ENCODE assay signal across 8 mouse cellular contexts in genomic region chr14:33933778-33934317, GRCm38 (mm10). TPM values are rescaled to one million over a fixed set of nuclear protein-coding genes. Genes with fewer than 3 reads are reported as not detected.
DNase-seq lines count a peak whose midpoint lies in the region; ATAC-seq lines count a peak whose summit lies in the region.

No protein-coding gene starts in this region.

- H3K4me1 ChIP-seq in midbrain, embryonic 13.5 days (replicated peaks), result no peaks in the 10 kb centered on the region

- 47% methylated on average over 5 of the region's 5 CpGs for WGBS in midbrain, embryonic 13.5 days

- H3K9ac ChIP-seq in midbrain, embryonic 13.5 days (replicated peaks), result no peak overlapping the region

- H3K4me3 ChIP-seq in midbrain, embryonic 13.5 days (replicated peaks), result no peak overlapping the region

- no peaks in the 10 kb centered on the region for H3K9me3 ChIP-seq in midbrain, embryonic 13.5 days

- H3K36me3 ChIP-seq in midbrain, embryonic 13.5 days, result no peaks in the 10 kb centered on the region

- peak; percentile 65 for ATAC-seq in midbrain, embryonic 13.5 days

- H3K27me3 ChIP-seq in midbrain, embryonic 13.5 days, result peaks cover 15% of the 10 kb centered on the region; the same call in 1 of the 2 replicates

- intact Hi-C loops in heart, postnatal 14 days (cut with DNase I), result loop anchor here (1.0 to 2.0 kb wide), 3 partner anchors 239 to 301 kb away; no protein-coding TSS in a partner anchor

- H3K4me2 ChIP-seq in midbrain, embryonic 13.5 days (replicated peaks), result no peak overlapping the region

- H3K27ac ChIP-seq in midbrain, embryonic 13.5 days, result no peak overlapping the region

- DNase-seq in cerebellum, adult 9-10 months, result peak; percentile 41
- DNase-seq in cerebellum, adult 11-12 months, result no peak
- DNase-seq in 416B (ENCODE audit: low read depth), result peak; percentile 27
- peak; percentile 10 for DNase-seq in c-Kit-positive CD71-negative TER-119-negative erythroid progenitor cells, embryonic 14.5 days (ENCODE audit: low read depth)
- DNase-seq in heart, postnatal 14 days, result peak; percentile 59 to 68
- peak; percentile 49 to 70 for DNase-seq in layer of hippocampus, postnatal 36 days
- DNase-seq in urinary bladder, postnatal 10 days (ENCODE audit: low spot score), result no peak

RNA-seq across cellular contexts. Expression of gene Gdf2, which starts 7.0 kb away (rescaled TPM):
- under 1 TPM; 0.17 to 0.20 TPM for total RNA-seq in heart, postnatal 14 days (2021)
- not detected for total RNA-seq in layer of hippocampus, postnatal 36 days (2021)
- polyA plus RNA-seq in midbrain, embryonic 13.5 days (2015; fragmentation: Nextera tagmentation; extraction: Ambion mirVana), result not detected in 2 replicates

RNA-seq across cellular contexts. Expression of gene Gdf10, which starts 10.5 kb away (rescaled TPM):
- total RNA-seq in heart, postnatal 14 days (2021), result 1 to 10 TPM; 2.6 to 3.9 TPM
- 1 to 10 TPM; 5.4 to 5.7 TPM for total RNA-seq in layer of hippocampus, postnatal 36 days (2021)
- 1.1 and 1.8 TPM in 2 replicates for polyA plus RNA-seq in midbrain, embryonic 13.5 days (2015; fragmentation: Nextera tagmentation; extraction: Ambion mirVana)

RNA-seq across cellular contexts. Expression of gene Rbp3, which starts 20.0 kb away (rescaled TPM):
- not detected for total RNA-seq in heart, postnatal 14 days (2021)
- total RNA-seq in layer of hippocampus, postnatal 36 days (2021), result under 1 TPM in 1 of 2 experiments, not detected in 1; 0.08 TPM
- not detected in 2 replicates for polyA plus RNA-seq in midbrain, embryonic 13.5 days (2015; fragmentation: Nextera tagmentation; extraction: Ambion mirVana)

RNA-seq across cellular contexts. Expression of gene Zfp488, which starts 44.7 kb away (rescaled TPM):
- not detected for total RNA-seq in heart, postnatal 14 days (2021)
- 1 to 10 TPM; 5.4 to 5.7 TPM for total RNA-seq in layer of hippocampus, postnatal 36 days (2021)
- 0.46 and 0.54 TPM in 2 replicates for polyA plus RNA-seq in midbrain, embryonic 13.5 days (2015; fragmentation: Nextera tagmentation; extraction: Ambion mirVana)

Comparison
In these comparisons a context has a peak if more than half of its experiments do, and no peak if none do; other contexts are left out.
1. DNase-seq: peak in cerebellum, adult 9-10 months (single experiment), 416B (single experiment), c-Kit-positive CD71-negative TER-119-negative erythroid progenitor cells, embryonic 14.5 days (single experiment), heart, postnatal 14 days (2 of 2) and layer of hippocampus, postnatal 36 days (2 of 2); none in cerebellum, adult 11-12 months (single experiment) and urinary bladder, postnatal 10 days (single experiment).